Mouse (Mus musculus) forebrain, embryonic 16.5 days (tissue): ENCODE results near the gene Gon7. TPM values are rescaled to one million over a fixed set of nuclear protein-coding genes. Genes with fewer than 3 reads are reported as not detected.
A peak's percentile ranks its signal among the peaks of the same experiment; 100 is the strongest.

Source experiments
- ATAC-seq: fragments of 200-750 bp; cut with Nextera tagmentation; 2 replicates; pipeline ENCODE4 v1.8.0; 2017; ENCODE audit warnings: mild to moderate bottlenecking, moderate library complexity
- H3K27ac ChIP-seq: fragments of 300-500 bp; sonication (generic); 2 replicates; pipeline ENCODE4 v1.5.1; 2014; ENCODE audit warnings: low read length, control low read depth
- H3K27me3 ChIP-seq: fragments of 300-500 bp; sonication (generic); replicated peaks from 2 replicates; pipeline ENCODE4 v1.6.1; 2014; ENCODE audit warnings: low read length; ENCODE audit not compliant: control insufficient read depth, insufficient read depth
- H3K36me3 ChIP-seq: fragments of 300-500 bp; sonication (generic); 2 replicates; pipeline ENCODE4 v1.6.1; 2014; ENCODE audit not compliant: control insufficient read depth, insufficient read depth
- H3K4me1 ChIP-seq: fragments of 300-500 bp; sonication (generic); replicated peaks from 2 replicates; pipeline ENCODE4 v1.6.1; 2014; ENCODE audit warnings: low read length; ENCODE audit not compliant: control insufficient read depth, insufficient read depth
- H3K4me2 ChIP-seq: fragments of 300-500 bp; sonication (generic); 2 replicates; pipeline ENCODE4 v1.6.1; 2014; ENCODE audit warnings: mild to moderate bottlenecking, low read length, control low read depth
- H3K4me3 ChIP-seq: fragments of 300-500 bp; sonication (generic); replicated peaks from 2 replicates; pipeline ENCODE4 v1.5.1; 2014; ENCODE audit warnings: mild to moderate bottlenecking, low read length, control low read depth
- H3K9ac ChIP-seq: fragments of 300-500 bp; sonication (generic); replicated peaks from 2 replicates; pipeline ENCODE4 v1.6.1; 2014; ENCODE audit warnings: low read depth, low read length, control low read depth
- H3K9me3 ChIP-seq: fragments of 300-500 bp; sonication (generic); 2 replicates; pipeline ENCODE4 v1.6.1; 2016; ENCODE audit warnings: low read length; ENCODE audit not compliant: control insufficient read depth
- WGBS: fragments of 180-500 bp; shearing (Covaris S2); extraction: QIAGEN DNeasy Blood & Tissue Kit; methylation state at CpG from one replicate; pipeline ENCODE4 v1.1.7; 2014; 5-methylcytosine and 5-hydroxymethylcytosine counted together
- polyA plus RNA-seq: library from polyadenylated mRNA; unstranded; fragments of >200 nt; fragmentation: Nextera tagmentation; extraction: Ambion mirVana; gene quantifications from 2 replicates; pipeline ENCODE4 v1.2.1, GENCODE M21; 2015

Gon7 gene
- polyA plus RNA-seq, 1 experiment from 2014 or later: 50.0 TPM

DNA sequence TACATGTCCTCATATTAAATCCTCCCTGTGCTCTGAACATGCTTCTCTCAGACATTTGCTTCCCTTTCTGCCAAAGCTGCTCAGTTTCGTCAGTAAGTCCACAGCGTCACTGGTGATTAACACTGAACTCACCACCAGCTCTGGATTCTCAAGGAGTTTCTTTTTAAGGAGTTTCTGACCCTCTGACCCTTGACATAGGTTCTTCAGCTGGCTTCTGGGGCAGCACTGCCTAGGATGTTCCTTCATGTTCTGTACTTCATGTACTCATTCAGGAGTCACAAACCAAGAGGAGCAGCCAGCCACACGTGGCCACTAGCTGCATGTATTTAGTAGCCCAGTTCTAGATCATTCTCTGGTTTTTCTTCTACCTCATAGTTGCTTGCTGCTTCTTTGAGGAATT is 9.3 kb downstream of the Gon7 start:
- H3K27ac ChIP-seq: no peak overlapping the region
- H3K4me1 ChIP-seq: peaks cover 10% of the 10 kb centered on the region
- 90% methylated on average over 3 of the region's 3 CpGs for WGBS
- no peaks in the 10 kb centered on the region for H3K27me3 ChIP-seq
- no peak overlapping the region for H3K4me3 ChIP-seq
- no peak overlapping the region for H3K9ac ChIP-seq
- no peak overlapping the region for H3K4me2 ChIP-seq
- peaks cover 2% of the 10 kb centered on the region; the same call in 1 of the 2 replicates for H3K36me3 ChIP-seq
- H3K9me3 ChIP-seq: no peaks in the 10 kb centered on the region
- ATAC-seq: no peak

DNA sequence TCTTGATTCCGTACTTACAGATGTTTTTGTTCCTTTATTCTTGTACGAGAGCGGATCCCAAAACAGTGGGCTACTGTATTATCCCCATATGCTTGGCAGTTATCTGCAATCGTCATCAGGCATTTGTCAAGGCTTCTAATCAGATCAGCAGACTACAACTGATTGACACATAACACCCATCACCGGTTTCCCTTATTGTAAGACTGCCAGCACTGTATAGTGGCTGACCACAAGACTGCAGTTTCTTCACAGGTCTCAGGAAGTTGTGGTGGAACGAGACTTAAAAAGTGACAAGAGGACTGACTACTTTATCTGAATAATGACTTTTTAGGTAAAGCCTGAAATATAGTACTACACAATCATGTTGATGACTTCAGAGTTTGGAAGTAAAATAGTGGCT is 12.8 kb downstream of the Gon7 start:
- no peaks in the 10 kb centered on the region for H3K9me3 ChIP-seq
- H3K27ac ChIP-seq: no peak overlapping the region
- no peak overlapping the region for H3K9ac ChIP-seq
- H3K4me1 ChIP-seq: peaks cover 21% of the 10 kb centered on the region
- WGBS: 47% methylated on average over 6 of the region's 6 CpGs
- no peak for ATAC-seq
- peaks cover 2% of the 10 kb centered on the region; the same call in 1 of the 2 replicates for H3K36me3 ChIP-seq
- H3K4me2 ChIP-seq: peak overlapping the region; percentile 74; the same call in 1 of the 2 replicates
- no peak overlapping the region for H3K4me3 ChIP-seq
- no peaks in the 10 kb centered on the region for H3K27me3 ChIP-seq

DNA sequence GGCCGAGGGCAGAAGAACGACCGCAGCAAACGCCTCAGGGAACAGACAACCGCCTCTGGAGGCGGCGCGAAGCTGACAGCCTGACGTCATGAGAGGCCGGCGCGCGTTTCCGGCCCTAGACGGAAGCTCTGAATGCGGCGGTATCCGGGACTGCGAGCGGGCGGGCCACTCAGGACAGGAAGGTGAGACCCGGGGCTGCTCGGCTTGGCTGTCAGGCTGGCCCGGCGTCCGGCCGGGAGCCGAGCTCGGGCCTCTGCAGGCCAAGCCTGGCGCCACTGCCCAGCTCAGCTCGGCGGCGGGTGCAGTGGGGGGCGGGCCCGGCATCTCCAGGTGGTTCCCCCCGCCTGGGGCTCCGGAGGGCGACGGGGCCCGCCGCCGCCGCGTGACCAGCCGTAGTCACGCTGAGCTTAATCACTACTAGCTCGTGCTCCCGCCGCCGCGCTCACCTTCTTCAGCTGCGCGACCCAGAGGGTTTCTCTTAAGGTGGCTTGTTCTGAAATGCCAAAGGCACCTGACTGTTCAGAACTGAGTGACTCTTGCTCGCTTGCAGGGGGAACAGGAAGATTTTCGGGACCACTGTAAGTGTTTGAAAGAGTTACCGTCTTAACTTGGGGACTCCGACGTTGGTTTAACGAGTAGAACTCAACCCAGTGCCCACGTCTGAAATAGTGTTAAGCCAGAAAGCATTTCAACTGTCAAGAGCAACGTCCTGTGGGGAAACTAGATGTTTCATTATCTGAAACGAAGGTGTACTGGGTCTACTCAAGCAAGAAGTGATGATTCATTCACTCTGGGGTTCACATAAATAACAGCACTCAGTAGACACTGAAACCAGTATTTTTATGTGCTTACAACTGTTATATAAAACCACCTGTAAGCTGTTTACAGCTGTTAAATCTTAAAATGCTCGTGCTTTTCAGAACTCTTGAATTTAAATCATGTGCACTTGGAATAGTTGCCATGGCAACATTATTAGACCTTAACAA is 13.7 kb downstream of the Gon7 start, which contains the start of the genes Moap1 and Tmem251:
TSS of gene Moap1 (minus strand) at position 73 of the 986 bp plus-strand sequence.
TSS of gene Tmem251 (plus strand) at position 174 of the 986 bp plus-strand sequence.
- Histone ChIP-seq H3K4me1 (peaks cover 21% of the 10 kb centered on the region), H3K27me3 (no peaks in the 10 kb centered on the region), H3K4me3 (peak within 1 kb of the TSS; percentile 83), H3K4me2 (peak within 1 kb of the TSS; percentile 74), H3K36me3 (peaks cover 2% of the 10 kb centered on the region; the same call in 1 of the 2 replicates), H3K9me3 (no peaks in the 10 kb centered on the region), H3K27ac (peak within 1 kb of the TSS; percentile 90), H3K9ac (peak within 1 kb of the TSS; percentile 76)
- WGBS: under 1% methylated on average over 61 of the region's 63 CpGs
- ATAC-seq: peak; percentile 98

DNA sequence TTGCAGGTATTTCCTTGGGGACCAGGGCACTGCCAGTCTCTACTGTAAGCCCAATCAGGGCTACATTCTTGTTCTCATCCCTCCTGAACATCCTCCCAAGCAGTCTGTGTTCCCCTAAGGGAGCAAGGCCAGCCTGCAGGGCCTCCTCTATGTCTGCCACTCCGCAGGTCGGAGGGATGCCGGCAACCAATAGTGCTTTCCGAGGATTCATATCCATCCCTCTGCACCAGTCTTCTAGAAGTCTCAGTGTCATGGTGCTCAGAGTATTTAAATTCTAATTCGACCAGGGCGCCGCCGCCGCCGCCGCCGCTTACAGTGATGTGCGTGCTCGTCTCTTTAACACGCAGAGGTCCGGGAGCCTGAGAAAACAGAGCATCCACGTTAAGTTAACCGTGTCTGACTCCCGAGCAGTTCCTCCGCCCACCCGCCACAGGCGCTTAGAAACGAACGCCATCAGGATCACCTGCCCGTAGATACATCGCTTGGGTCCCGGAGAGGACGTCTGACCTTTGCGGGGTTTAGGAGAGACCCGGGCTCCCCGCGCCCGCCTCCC is 14.5 kb downstream of the Gon7 start:
- WGBS: 0% methylated on average over 33 of the region's 33 CpGs
- ATAC-seq: peak; percentile 65
- peaks cover 2% of the 10 kb centered on the region; the same call in 1 of the 2 replicates for H3K36me3 ChIP-seq
- H3K9me3 ChIP-seq: no peaks in the 10 kb centered on the region
- H3K9ac ChIP-seq: peak overlapping the region; percentile 76
- H3K27ac ChIP-seq: peak overlapping the region; percentile 90
- H3K27me3 ChIP-seq: no peaks in the 10 kb centered on the region
- peak overlapping the region; percentile 83 for H3K4me3 ChIP-seq
- peaks cover 21% of the 10 kb centered on the region for H3K4me1 ChIP-seq
- H3K4me2 ChIP-seq: peak overlapping the region; percentile 74

DNA sequence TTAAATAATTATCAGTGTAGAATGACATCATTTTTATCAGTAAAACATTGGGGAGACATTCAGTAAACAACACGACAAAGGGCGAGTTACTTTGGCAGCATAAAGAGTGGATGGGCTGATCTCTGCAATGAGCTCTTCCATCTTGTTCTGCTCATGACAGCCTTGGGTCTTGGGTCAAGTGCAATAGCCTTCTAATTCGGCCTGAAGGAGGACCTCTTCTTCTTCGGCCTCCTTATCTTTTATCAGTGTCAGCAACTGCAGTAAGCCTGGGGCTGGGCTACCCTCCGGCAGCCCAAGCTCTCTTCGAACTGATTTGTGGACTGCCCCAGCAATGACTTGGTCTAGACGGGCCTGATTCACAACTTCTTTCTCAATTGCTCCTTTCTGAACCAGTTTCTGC is 15.5 kb downstream of the Gon7 start:
- Histone ChIP-seq H3K27me3 (no peaks in the 10 kb centered on the region), H3K36me3 (peaks cover 2% of the 10 kb centered on the region; the same call in 1 of the 2 replicates), H3K27ac (no peak overlapping the region), H3K9me3 (no peaks in the 10 kb centered on the region), H3K4me3 (no peak overlapping the region), H3K4me1 (peaks cover 21% of the 10 kb centered on the region), H3K9ac (no peak overlapping the region), H3K4me2 (no peak overlapping the region)
- WGBS: 88% methylated on average over 7 of the region's 7 CpGs
- ATAC-seq: no peak

DNA sequence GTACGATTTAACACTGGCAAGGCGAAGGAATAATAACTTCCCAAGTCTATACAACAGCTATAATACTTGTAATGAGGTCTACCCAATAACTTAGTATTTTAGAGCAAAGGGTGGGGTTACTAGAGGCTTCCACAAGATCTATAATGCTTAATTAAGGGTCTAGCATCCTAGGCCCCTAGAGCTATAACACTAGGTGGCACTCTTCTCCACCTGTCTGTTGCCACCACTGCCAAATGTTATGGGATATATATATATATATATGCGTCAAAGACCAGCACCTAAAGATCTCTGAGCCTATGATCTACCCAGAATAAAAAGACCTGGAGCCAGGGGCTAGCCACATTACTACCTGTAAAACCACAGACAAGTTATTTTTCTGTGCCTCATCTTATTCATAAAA is 17.3 kb downstream of the Gon7 start:
- WGBS: 61% methylated on average over 3 of the region's 3 CpGs
- H3K4me1 ChIP-seq: peaks cover 21% of the 10 kb centered on the region
- H3K4me3 ChIP-seq: no peak overlapping the region
- no peak overlapping the region for H3K4me2 ChIP-seq
- no peaks in the 10 kb centered on the region for H3K36me3 ChIP-seq
- no peaks in the 10 kb centered on the region for H3K27me3 ChIP-seq
- H3K9me3 ChIP-seq: no peaks in the 10 kb centered on the region
- no peak overlapping the region for H3K9ac ChIP-seq
- no peak overlapping the region for H3K27ac ChIP-seq
- no peak for ATAC-seq

DNA sequence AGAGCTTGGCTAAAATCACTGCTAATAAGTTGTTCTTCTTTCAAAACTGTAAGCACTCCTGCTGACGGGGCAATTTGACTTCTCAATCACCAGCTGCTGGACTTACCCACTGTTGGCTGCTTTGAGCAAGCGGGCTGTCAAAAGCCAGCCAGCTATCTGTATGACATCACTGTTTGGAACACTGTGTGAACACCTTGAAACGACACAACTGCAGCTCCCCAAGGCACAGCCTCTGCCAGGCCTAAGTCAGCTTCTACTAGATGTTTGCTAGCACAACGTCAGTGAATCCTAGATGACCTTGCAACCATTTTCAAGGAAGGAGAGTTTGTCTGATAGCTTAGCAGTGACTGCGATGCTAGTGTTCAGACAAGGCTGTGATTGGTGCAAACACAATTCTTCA is 18.5 kb downstream of the Gon7 start:
- no peak overlapping the region for H3K27ac ChIP-seq
- H3K27me3 ChIP-seq: no peaks in the 10 kb centered on the region
- no peak overlapping the region for H3K4me2 ChIP-seq
- H3K9ac ChIP-seq: no peak overlapping the region
- no peak overlapping the region for H3K4me3 ChIP-seq
- H3K4me1 ChIP-seq: peaks cover 12% of the 10 kb centered on the region
- H3K9me3 ChIP-seq: no peaks in the 10 kb centered on the region
- whole genome bisulfite sequencing: 73% methylated on average over 5 of the region's 5 CpGs
- no peak for ATAC-seq
- no peaks in the 10 kb centered on the region for H3K36me3 ChIP-seq

DNA sequence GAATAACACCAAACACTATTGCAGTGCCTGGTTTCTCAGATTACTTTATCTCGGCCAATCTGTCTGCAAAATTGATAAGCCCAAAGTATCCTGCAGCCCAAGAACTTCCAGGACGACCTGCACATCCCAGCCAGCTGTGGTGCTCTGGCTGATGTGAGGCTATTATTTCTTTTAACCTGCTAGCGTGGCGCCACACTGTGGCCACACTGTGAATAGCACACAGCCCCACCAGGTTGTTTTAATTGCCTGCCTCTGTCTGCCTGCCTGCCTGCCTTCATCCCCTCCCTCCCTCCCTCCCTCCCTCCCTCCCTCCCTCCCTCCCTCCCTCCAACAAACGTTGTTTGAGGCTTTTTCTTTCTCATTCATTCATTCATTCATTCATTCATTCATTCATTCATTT is 24.2 kb downstream of the Gon7 start:
- Histone ChIP-seq H3K9ac (no peak overlapping the region), H3K4me2 (no peak overlapping the region), H3K4me3 (no peak overlapping the region), H3K4me1 (peaks cover 21% of the 10 kb centered on the region), H3K27me3 (no peaks in the 10 kb centered on the region), H3K9me3 (no peaks in the 10 kb centered on the region), H3K27ac (no peak overlapping the region), H3K36me3 (no peaks in the 10 kb centered on the region)
- 14% methylated on average over 4 of the region's 5 CpGs for WGBS
- no peak for ATAC-seq
